Mouse (Mus musculus): Measurements from ENCODE around the gene Scnn1b.

Gene Scnn1b

DNA sequence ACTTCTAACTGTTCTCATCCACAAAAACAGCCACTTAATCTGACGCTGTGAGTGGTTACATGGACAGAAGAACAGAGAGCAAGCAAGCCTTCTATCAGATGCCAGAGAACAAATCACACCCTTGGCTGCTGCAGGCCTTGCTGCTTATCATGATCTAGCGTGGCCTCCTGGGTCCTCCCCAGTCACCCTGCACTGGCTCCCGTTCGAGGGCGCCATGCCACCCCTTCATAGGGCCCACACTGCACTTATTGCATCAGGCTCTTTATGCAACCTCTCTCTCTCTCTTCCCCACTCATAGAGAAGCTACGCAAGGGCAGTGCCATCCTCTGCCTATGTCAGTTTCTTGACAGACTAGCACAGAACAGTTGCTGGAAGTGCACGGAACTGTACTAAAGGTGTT lies 101.3 kb downstream of the Scnn1b start:
- no peak for DNase-seq (ENCODE audit: low spot score)

All from retina, embryonic 14.5 days (tissue).